Mouse (Mus musculus): Measurements from ENCODE around the gene Zfp629.

DNA sequence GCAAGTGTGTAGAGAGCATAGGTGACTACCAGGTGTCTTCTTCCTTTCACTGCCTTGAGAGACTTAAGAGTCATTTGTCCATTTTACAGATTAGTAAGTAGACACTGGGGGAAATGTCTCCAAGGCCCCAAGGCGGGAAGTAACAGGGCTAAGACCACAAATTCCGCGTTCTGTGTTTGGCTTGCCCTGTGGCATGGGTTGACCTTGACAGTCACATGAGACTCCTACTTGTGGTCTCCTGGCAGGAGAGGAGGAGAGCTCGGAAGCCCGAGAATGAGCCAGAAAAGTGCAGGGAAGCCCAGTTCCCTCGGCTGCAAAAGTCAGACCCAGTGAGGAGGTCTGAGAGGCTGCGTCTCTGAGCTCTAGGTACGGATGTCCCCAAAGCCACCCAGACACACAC is 2.1 kb downstream of the Zfp629 start:
- TF ChIP-seq CTCF (conservative IDR thresholded peaks at IDR 0.05; ENCODE audit: low read length) (no peak), NANOG (IDR thresholded peaks at IDR 0.05; ENCODE audit: borderline replicate concordance, low read length) (no peak), POU5F1 (IDR thresholded peaks at IDR 0.05; ENCODE audit: borderline replicate concordance, low read length) (no peak)

Data from E14TG2a.4 (cell line).